Mouse (Mus musculus): ENCODE results near the gene Defb9.
"Not testable (repeated sequence)": the region's sequence is repeated elsewhere in the genome, so short reads cannot be mapped to it uniquely, and the experiment has no call there.

Defb9 gene

GRCm38 (mm10) chr8:21885321-21885720 lies at the start of gene Defb9:
Gene Defb9 (minus strand): TSS chr8:21885421.
- not testable (repeated sequence) for DNase-seq

- DNase-seq = no peak
These were observed 47.4 kb upstream of the Defb9 start, which contains the start of gene Defb15 for GRCm38 (mm10) chr8:21932610-21933009. Gene Defb15 (minus strand): TSS chr8:21932710.

- not testable (repeated sequence) for DNase-seq
These were observed 45.5 kb upstream of the Defb9 start for GRCm38 (mm10) chr8:21930754-21931153.

GRCm38 (mm10) chr8:21915625-21916024 lies 30.4 kb upstream of the Defb9 start:
- peak; percentile 15 for DNase-seq

- no peak for DNase-seq
These were observed 27.3 kb upstream of the Defb9 start for GRCm38 (mm10) chr8:21912554-21912953.

GRCm38 (mm10) chr8:21911931-21912330 lies 26.7 kb upstream of the Defb9 start:
- no peak for DNase-seq

- DNase-seq = not testable (repeated sequence)
These were observed 21.1 kb upstream of the Defb9 start, which contains the start of gene Defb11 for GRCm38 (mm10) chr8:21906290-21906689. Gene Defb11 (minus strand): TSS chr8:21906412.

- DNase-seq = not testable (repeated sequence)
These were observed 26.6 kb downstream of the Defb9 start, which contains the start of gene Defb10 for GRCm38 (mm10) chr8:21858586-21858985. Gene Defb10 (plus strand): TSS chr8:21858901.

All from layer of hippocampus, adult 9-11 months (tissue).